Mouse (Mus musculus) ES-Bruce4 (cell line): ENCODE data around the gene Man2a2.

ENCODE experiments used
- CTCF ChIP-seq: IDR thresholded peaks from one replicate; pipeline ENCODE4 v1.8.1; 2011; ENCODE audit warnings: low read depth, low read length
- EP300 ChIP-seq: IDR thresholded peaks from 2 replicates; pipeline ENCODE4 v1.6.1; 2011; ENCODE audit warnings: low read depth, low read length; ENCODE audit not compliant: insufficient read depth
- POLR2A ChIP-seq: IDR thresholded peaks from one replicate; pipeline ENCODE4 v1.8.1; 2011; ENCODE audit warnings: low read length; ENCODE audit not compliant: insufficient read depth

- TF ChIP-seq POLR2A (no peak), CTCF (no peak), EP300 (no peak)
These were observed 1.5 kb upstream of the Man2a2 start for GRCm38 (mm10) chr7:80372667-80373066.
